Mouse (Mus musculus): ENCODE data around the gene Anapc13.
A peak's percentile ranks its signal among the peaks of the same experiment; 100 is the strongest.

The Anapc13 gene

DNA sequence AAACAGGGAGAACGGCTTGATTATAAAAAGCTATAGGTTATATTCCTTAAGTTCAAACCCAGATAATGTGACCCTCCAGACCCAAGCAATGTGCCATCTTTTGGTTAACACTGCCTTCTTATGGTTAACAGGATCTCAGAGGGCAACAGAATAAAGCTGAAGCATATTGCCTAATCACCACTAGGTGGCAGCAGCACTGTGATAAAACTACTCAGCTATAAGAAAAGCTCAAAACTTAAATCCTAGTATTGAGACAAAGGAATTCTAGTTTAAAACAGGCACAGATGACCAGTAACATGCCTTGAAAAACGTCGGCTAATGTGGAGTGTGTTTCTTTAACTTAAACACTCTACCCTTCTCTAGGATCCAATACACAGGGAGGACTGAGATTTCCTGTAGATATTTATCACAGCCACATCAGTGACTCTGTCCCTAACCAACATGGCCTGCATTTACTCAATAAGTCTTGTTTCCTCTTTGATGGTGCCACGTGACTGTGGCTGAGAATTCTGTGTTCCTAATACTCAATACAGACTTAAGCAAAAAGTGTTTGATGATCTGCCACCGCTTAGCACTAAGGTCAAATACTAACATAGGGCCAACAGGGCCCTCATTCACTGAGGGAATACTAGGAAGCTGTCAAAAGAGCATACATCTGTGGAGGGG, 3.8 kb upstream of the Anapc13 start:
- H3K27me3 ChIP-seq (ENCODE audit: control insufficient read depth, insufficient read depth, low read length, poor library complexity, severe bottlenecking): no peaks in the 10 kb centered on the region
- DNase-seq (ENCODE audit: low read depth, low spot score): peak; percentile 83
- 0 out of 2 replicates have a peak, but pooled peaks cover 1% of the 10 kb centered on the region for H3K36me3 ChIP-seq (ENCODE audit: control insufficient read depth, insufficient read depth, low read length, poor library complexity, severe bottlenecking)

DNA sequence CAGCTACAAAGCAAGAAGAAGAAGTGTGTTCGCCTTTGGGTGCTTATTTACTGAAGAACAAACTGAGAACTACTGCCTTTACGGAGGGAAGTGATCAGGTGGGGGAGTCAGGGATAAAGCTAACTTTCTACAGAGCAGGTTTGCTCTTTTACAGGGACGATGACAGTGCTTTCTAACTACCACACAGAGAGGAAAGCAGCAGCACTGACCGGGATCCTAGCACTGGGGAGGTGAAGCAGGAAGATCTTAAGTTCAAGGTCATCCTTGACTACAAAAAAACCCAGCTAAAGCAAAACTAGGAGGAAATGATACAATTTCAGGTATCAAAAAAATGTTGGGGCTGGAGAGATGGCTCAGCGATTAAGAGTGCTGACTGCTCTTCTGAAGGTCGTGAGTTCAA, 3.2 kb upstream of the Anapc13 start:
- no peaks in the 10 kb centered on the region for H3K27me3 ChIP-seq (ENCODE audit: control insufficient read depth, insufficient read depth, low read length, poor library complexity, severe bottlenecking)
- H3K36me3 ChIP-seq (ENCODE audit: control insufficient read depth, insufficient read depth, low read length, poor library complexity, severe bottlenecking): no peaks in the 10 kb centered on the region
- no peak for DNase-seq (ENCODE audit: low read depth, low spot score)

DNA sequence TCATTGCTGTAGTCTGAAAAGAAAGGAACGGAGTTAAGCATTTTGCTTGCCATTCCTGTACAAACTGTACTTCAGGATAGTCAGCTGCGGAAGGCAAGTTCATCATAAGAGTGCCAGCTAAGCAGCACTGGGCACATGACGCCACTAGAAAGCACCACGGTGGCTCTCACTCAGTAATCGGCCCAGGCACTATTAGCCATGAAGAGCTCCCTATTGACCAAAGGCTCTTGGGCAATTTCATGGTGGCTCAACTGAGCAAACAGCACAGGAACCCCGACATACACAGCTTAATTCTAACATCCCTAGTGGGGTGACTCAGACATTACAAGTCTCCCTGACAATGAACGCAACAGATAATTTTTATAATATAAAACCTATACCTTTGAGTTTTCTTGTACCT, 2.5 kb upstream of the Anapc13 start:
- no peak for DNase-seq (ENCODE audit: low read depth, low spot score)
- H3K27me3 ChIP-seq (ENCODE audit: control insufficient read depth, insufficient read depth, low read length, poor library complexity, severe bottlenecking): no peaks in the 10 kb centered on the region
- H3K36me3 ChIP-seq (ENCODE audit: control insufficient read depth, insufficient read depth, low read length, poor library complexity, severe bottlenecking): no peaks in the 10 kb centered on the region

DNA sequence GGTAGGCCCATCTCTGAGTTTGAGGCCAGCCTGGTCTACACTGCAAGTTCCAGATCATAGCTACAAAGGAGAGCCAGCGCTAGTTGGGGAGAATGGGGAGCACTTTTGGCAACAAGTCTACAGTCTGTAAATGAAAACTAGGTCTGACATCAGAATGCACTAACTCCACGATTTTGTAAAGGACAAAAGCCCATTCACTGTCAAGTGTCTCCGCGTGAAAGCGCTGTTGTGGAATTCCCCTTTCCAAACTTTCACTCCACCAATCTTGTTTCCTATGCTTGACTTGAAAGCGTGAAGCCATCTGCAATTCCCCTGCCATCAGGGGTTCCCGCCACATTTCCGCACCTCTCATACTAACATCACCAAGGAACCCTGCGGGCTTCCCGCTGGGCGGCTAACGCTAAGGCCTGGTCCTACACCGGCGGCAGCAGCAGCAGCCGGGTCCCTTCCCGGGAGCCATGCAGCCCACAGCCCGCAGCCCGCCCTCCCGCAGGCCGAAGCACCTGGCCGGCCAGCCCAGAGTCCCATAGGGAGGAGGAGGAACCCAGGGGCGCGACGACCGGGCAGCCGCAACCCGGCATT, 604 bp upstream of the Anapc13 start:
- no peak for DNase-seq (ENCODE audit: low read depth, low spot score)
- no peaks in the 10 kb centered on the region for H3K27me3 ChIP-seq (ENCODE audit: control insufficient read depth, insufficient read depth, low read length, poor library complexity, severe bottlenecking)
- H3K36me3 ChIP-seq (ENCODE audit: control insufficient read depth, insufficient read depth, low read length, poor library complexity, severe bottlenecking): 0 out of 2 replicates have a peak, but pooled peaks cover 2% of the 10 kb centered on the region

DNA sequence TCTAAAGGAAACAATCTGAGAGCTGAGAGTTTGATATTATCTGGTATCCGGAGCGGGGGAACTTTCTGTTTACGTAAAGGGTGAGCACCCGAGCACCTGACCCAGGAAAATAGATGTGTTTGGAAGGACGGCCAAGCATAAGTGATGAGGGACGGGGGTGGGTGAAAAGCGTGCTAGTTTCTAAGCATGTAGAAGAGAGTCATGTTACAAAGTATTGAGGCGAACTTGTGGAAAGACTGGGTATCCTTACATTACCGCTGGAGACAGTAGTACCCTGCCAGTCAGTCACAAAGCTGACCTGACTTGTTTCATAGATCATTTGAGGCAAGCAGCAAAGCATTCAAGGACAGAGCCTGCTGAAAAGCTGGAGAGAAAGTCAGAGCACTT, 736 bp downstream of the Anapc13 start:
- Histone ChIP-seq H3K36me3 (ENCODE audit: control insufficient read depth, insufficient read depth, low read length, poor library complexity, severe bottlenecking) (0 out of 2 replicates have a peak, but pooled peaks cover 2% of the 10 kb centered on the region), H3K27me3 (ENCODE audit: control insufficient read depth, insufficient read depth, low read length, poor library complexity, severe bottlenecking) (no peaks in the 10 kb centered on the region)
- no peak for DNase-seq (ENCODE audit: low read depth, low spot score)

DNA sequence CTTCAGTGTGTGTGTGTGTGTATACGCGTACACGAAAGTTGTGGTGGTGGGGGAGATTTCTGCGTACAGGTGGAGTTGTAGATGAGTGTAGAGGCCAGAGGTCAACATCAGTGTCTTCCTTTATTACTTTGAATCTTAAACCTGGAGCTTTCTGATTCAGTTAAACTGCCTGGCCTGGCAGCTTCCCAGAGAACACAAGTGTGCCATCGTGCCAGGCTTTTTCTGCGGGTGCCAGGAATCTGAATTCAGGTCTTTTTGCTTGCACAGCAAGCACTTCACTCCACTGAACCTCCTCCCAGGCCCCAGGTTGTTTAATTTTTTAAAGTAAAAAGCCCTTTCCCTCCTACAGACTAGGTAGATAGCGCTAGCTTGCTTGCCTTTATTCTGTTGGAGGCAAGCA, 1.3 kb downstream of the Anapc13 start:
- Histone ChIP-seq H3K36me3 (ENCODE audit: control insufficient read depth, insufficient read depth, low read length, poor library complexity, severe bottlenecking) (0 out of 2 replicates have a peak, but pooled peaks cover 2% of the 10 kb centered on the region), H3K27me3 (ENCODE audit: control insufficient read depth, insufficient read depth, low read length, poor library complexity, severe bottlenecking) (no peaks in the 10 kb centered on the region)
- DNase-seq (ENCODE audit: low read depth, low spot score): no peak

DNA sequence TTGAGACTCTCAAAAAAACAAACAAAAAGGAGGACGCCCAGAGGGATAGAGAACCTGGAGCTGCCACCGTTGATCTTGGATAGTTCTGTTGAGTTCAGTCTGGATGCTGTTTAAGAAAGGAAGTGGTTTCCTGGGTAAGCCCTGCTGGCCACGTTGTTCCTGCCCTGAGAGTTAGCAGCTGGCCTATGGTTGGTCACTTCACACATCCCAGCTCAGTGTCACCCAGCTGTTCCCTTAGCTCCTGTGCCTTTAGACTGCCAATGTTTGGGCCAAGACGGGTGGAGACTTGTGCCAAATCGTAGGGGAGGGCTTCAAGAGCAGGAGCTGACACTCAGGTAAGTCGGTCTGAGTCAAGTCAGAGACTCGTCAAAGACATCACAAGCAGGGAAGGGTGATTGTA, 3.0 kb downstream of the Anapc13 start:
- no peak for DNase-seq (ENCODE audit: low read depth, low spot score)
- Histone ChIP-seq H3K36me3 (ENCODE audit: control insufficient read depth, insufficient read depth, low read length, poor library complexity, severe bottlenecking) (0 out of 2 replicates have a peak, but pooled peaks cover 2% of the 10 kb centered on the region), H3K27me3 (ENCODE audit: control insufficient read depth, insufficient read depth, low read length, poor library complexity, severe bottlenecking) (no peaks in the 10 kb centered on the region)

DNA sequence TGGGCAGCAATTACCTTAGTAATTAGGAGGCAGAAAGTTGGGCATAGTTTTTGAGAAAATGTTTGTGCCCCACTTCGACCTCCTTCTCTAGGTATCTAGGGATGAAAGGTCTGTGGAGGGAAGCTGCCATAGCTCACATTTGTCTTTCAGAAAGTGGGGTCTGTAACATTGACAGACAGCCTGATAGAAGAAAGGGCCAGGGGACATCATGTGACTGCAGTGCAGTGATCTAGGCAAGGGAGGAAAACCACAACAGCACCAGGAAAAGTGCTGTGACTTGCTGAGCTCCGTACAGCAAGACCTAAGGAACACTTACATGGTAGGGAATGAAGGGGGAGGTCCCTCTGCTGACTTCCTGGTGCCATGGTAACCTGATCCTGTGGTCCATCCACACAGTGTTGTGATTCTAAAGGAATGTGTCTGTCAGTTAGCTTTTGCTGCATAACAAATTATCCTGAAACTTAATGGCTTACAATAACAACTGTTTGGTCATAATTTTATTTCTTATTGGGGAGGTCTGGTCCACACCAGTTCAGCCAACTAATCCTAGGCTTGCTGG, 5.6 kb downstream of the Anapc13 start:
- no peak for DNase-seq (ENCODE audit: low read depth, low spot score)
- no peaks in the 10 kb centered on the region for H3K27me3 ChIP-seq (ENCODE audit: control insufficient read depth, insufficient read depth, low read length, poor library complexity, severe bottlenecking)
- H3K36me3 ChIP-seq (ENCODE audit: control insufficient read depth, insufficient read depth, low read length, poor library complexity, severe bottlenecking): 0 out of 2 replicates have a peak, but pooled peaks cover 2% of the 10 kb centered on the region

DNA sequence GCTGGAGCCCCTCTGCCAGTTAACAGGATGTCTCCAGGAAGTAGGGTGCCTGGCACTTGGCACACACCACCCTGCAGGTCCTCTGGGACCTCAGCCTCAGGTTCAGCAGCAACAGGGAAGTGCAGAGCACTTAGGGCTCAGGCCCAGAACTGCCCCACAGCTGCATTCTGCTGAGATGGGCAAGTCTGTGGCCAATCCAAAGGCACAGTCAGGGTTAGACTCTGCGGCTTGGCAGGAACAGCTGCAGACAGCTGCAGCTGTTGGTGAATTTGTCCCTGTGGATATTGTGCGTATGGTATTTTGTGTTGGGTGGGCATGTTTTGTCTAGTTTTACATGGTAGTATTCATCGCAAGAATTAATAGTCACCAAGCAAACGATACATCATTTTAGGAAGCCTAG, 6.1 kb downstream of the Anapc13 start:
- Histone ChIP-seq H3K27me3 (ENCODE audit: control insufficient read depth, insufficient read depth, low read length, poor library complexity, severe bottlenecking) (no peaks in the 10 kb centered on the region), H3K36me3 (ENCODE audit: control insufficient read depth, insufficient read depth, low read length, poor library complexity, severe bottlenecking) (0 out of 2 replicates have a peak, but pooled peaks cover 2% of the 10 kb centered on the region)
- no peak for DNase-seq (ENCODE audit: low read depth, low spot score)

DNA sequence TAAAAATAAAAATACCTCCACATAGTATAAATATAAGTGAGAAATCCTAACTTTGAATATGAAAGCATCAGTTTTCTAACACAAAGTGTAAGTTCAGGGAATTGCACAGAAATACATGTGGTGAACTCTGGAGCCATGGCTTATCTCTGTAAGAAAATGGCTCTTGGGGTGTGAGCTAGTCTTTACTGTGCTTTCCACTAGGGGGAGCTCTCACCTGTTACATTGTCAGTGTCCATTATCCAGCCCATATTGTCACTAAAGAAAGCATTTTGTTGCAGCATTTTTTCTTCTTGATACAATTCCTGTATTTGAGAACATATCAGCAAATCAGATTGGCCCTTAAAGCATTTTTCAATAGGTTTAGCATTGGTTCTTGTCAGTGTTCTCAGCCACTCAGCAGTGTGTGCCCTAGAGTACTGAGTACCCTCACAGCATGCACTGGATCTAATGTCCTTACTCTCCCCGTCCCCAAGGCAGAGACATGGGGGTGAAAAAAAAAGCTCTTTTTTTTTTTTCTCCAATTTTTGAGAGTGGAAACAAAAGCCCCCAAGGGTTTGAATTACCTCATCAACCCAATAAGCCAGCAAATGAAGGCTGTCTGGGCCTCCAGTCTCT, 6.9 kb downstream of the Anapc13 start:
- H3K36me3 ChIP-seq (ENCODE audit: control insufficient read depth, insufficient read depth, low read length, poor library complexity, severe bottlenecking): 0 out of 2 replicates have a peak, but pooled peaks cover 2% of the 10 kb centered on the region
- no peaks in the 10 kb centered on the region for H3K27me3 ChIP-seq (ENCODE audit: control insufficient read depth, insufficient read depth, low read length, poor library complexity, severe bottlenecking)
- peak; percentile 85 for DNase-seq (ENCODE audit: low read depth, low spot score)

DNA sequence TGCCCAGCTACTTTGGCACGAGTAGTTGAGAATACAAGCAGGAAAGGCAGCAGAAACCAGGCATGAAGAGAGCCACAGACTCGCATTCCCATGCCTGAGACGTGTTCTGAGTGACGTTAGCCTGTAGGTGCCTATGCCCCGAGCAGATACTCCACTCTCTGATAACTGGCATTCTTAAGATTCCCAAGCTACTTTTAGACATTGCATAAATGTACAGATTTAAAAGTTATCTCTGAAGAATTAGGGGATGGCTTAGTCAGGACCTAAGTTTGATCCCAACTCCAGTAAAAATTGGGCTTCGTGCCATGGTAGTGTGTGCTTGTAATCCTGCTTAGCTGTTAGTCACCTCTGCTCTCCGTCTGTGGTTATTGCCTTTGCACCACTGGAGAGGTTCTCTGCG, 8.4 kb downstream of the Anapc13 start:
- Histone ChIP-seq H3K36me3 (ENCODE audit: control insufficient read depth, insufficient read depth, low read length, poor library complexity, severe bottlenecking) (0 out of 2 replicates have a peak, but pooled peaks cover 2% of the 10 kb centered on the region), H3K27me3 (ENCODE audit: control insufficient read depth, insufficient read depth, low read length, poor library complexity, severe bottlenecking) (no peaks in the 10 kb centered on the region)
- DNase-seq (ENCODE audit: low read depth, low spot score): no peak

DNA sequence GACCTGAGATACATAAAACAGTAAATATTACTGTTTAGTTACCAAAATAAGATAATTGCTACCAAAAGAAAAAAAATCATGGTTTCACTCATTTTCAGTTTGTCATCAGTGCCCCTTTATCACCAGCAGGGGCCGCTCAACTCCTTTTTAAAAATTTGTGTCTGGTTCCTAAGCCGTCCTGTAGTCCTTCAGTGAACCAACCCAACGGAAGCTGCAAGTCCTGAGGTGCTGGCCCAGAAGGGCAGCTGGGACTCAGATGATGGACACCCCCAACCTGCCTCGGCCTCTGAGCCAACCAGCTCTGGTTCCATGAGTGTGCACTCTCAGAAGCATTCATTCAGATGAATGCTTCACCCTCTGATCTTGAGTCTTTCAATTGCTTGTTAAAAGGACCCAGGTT, 10.5 kb downstream of the Anapc13 start:
- peak; percentile 72 for DNase-seq (ENCODE audit: low read depth, low spot score)
- Histone ChIP-seq H3K36me3 (ENCODE audit: control insufficient read depth, insufficient read depth, low read length, poor library complexity, severe bottlenecking) (no peaks in the 10 kb centered on the region), H3K27me3 (ENCODE audit: control insufficient read depth, insufficient read depth, low read length, poor library complexity, severe bottlenecking) (no peaks in the 10 kb centered on the region)

DNA sequence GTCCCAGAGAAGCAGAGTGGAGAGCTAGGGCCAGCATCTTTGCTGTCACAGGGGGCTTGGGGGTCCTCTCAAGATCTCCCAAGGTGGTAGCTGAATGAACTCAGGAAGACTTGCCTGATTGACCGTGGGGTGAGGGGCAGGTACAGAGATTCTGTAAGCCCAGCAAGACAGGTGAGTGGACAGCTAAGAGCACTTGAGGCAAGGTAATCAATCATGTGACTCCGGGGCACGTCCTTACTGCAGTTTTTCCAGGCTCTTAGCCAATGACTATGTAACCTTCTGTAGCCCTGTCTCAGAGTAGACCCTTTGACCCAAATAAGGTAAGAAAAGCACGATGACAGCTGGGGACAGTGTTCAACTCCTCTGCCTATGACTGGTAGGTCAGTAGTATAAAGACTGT, 11.0 kb downstream of the Anapc13 start:
- Histone ChIP-seq H3K36me3 (ENCODE audit: control insufficient read depth, insufficient read depth, low read length, poor library complexity, severe bottlenecking) (no peaks in the 10 kb centered on the region), H3K27me3 (ENCODE audit: control insufficient read depth, insufficient read depth, low read length, poor library complexity, severe bottlenecking) (no peaks in the 10 kb centered on the region)
- DNase-seq (ENCODE audit: low read depth, low spot score): no peak

DNA sequence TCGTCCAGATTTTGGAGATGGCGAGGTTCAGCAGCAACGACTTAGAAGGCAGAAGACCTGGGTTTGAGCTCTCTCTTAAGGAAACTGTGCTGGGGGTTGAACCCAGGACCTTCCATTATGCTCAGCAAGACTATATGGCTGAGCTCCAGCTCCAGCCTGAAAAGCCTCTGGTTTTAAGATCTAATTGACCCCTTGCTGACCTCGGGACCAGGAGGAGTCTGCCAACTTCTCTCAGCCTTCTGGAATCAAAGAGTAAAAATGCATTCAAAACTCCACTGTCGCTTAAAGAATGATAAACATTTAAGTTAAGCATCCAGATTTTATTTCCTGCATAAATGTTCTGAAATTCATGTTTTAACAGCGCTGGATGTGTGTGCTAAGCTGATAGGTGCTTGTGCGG, 12.9 kb downstream of the Anapc13 start:
- H3K36me3 ChIP-seq (ENCODE audit: control insufficient read depth, insufficient read depth, low read length, poor library complexity, severe bottlenecking): no peaks in the 10 kb centered on the region
- H3K27me3 ChIP-seq (ENCODE audit: control insufficient read depth, insufficient read depth, low read length, poor library complexity, severe bottlenecking): no peaks in the 10 kb centered on the region
- DNase-seq (ENCODE audit: low read depth, low spot score): no peak

DNA sequence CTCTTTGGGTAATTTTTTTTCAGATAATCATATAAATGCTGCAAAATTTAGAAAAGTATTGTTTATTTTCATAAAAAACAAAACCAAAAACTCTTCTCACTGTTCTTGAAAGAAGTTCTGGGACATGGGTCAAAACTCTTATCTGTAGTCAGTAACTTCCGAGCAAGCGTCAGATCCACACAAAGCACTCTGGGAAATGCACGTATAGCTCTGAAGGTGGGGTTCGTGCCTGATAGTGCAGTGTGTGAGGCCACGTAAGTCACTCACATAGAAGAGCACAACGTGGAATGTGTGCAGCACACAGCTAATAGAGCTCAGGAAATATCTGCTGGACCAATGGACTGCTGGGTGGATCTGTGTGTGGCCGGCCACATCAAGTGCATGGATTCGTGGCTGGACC, 13.4 kb downstream of the Anapc13 start:
- DNase-seq (ENCODE audit: low read depth, low spot score): no peak
- no peaks in the 10 kb centered on the region for H3K27me3 ChIP-seq (ENCODE audit: control insufficient read depth, insufficient read depth, low read length, poor library complexity, severe bottlenecking)
- no peaks in the 10 kb centered on the region for H3K36me3 ChIP-seq (ENCODE audit: control insufficient read depth, insufficient read depth, low read length, poor library complexity, severe bottlenecking)

Measured in splenic B cell, adult 2 months (primary cell).